Mouse (Mus musculus) neural tube, embryonic 14.5 days (tissue): ENCODE results near the gene Fus. TPM values are rescaled to one million over a fixed set of nuclear protein-coding genes. Genes with fewer than 3 reads are reported as not detected.
"Not testable (repeated sequence)": the region's sequence is repeated elsewhere in the genome, so short reads cannot be mapped to it uniquely, and the experiment has no call there.

Experiments used
- ATAC-seq: fragments of 200-750 bp; cut with Nextera tagmentation; 2 replicates; pipeline ENCODE4 v1.8.0; 2017; ENCODE audit warnings: low read depth, mild to moderate bottlenecking, moderate TSS enrichment, moderate library complexity
- H3K27ac ChIP-seq: fragments of 300-500 bp; sonication (generic); 2 replicates; pipeline ENCODE4 v1.5.1; 2014; ENCODE audit warnings: low read depth, mild to moderate bottlenecking, control low read depth, low read length, moderate library complexity, mixed read lengths
- H3K27me3 ChIP-seq: fragments of 300-500 bp; sonication (generic); 2 replicates; pipeline ENCODE4 v1.6.1; 2014; ENCODE audit warnings: low read length; ENCODE audit not compliant: control insufficient read depth, insufficient read depth
- H3K36me3 ChIP-seq: fragments of 300-500 bp; sonication (generic); 2 replicates; pipeline ENCODE4 v1.6.1; 2014; ENCODE audit warnings: low read length, mixed read lengths; ENCODE audit not compliant: control insufficient read depth, insufficient read depth
- H3K4me1 ChIP-seq: fragments of 300-500 bp; sonication (generic); 2 replicates; pipeline ENCODE4 v1.6.1; 2014; ENCODE audit warnings: low read length; ENCODE audit not compliant: control insufficient read depth, insufficient read depth
- H3K4me2 ChIP-seq: fragments of 300-500 bp; sonication (generic); 2 replicates; pipeline ENCODE4 v1.6.1; 2014; ENCODE audit warnings: mild to moderate bottlenecking, low read depth, low read length, control low read depth
- H3K4me3 ChIP-seq: fragments of 300-500 bp; sonication (generic); 2 replicates; pipeline ENCODE4 v1.5.1; 2014; ENCODE audit warnings: low read depth, low read length, control low read depth, mixed read lengths
- H3K9ac ChIP-seq: fragments of 300-500 bp; sonication (generic); replicated peaks from 2 replicates; pipeline ENCODE4 v1.6.1; 2014; ENCODE audit warnings: low read depth, mild to moderate bottlenecking, control low read depth, low read length, mixed read lengths
- H3K9me3 ChIP-seq: fragments of 300-500 bp; sonication (generic); 2 replicates; pipeline ENCODE4 v1.6.1; 2016; ENCODE audit warnings: low read length; ENCODE audit not compliant: control insufficient read depth
- WGBS: fragments of 180-500 bp; shearing (Covaris S2); extraction: QIAGEN DNeasy Blood & Tissue Kit; methylation state at CpG from one replicate; pipeline ENCODE4 v1.1.7; 2014; 5-methylcytosine and 5-hydroxymethylcytosine counted together
- polyA plus RNA-seq: library from polyadenylated mRNA; unstranded; fragments of >200 nt; fragmentation: Nextera tagmentation; extraction: Ambion mirVana; gene quantifications from 2 replicates; pipeline ENCODE4 v1.2.1, GENCODE M21; 2014

The Fus gene
- polyA plus RNA-seq, 1 experiment from 2014 or later, result 52.2 TPM

- Histone ChIP-seq H3K4me3 (peak overlapping the region; percentile 76), H3K27me3 (no peaks in the 10 kb centered on the region), H3K4me1 (peaks cover 3% of the 10 kb centered on the region; the same call in 1 of the 2 replicates), H3K4me2 (peak overlapping the region; percentile 88), H3K27ac (peak overlapping the region; percentile 81), H3K36me3 (no peaks in the 10 kb centered on the region), H3K9me3 (no peaks in the 10 kb centered on the region), H3K9ac (peak overlapping the region; percentile 75)
- 6% methylated on average over 32 of the region's 32 CpGs for WGBS
- peak; percentile 97 for ATAC-seq
These were observed 32.1 kb upstream of the Fus start for GRCm38 (mm10) chr7:127935028-127935722.

GRCm38 (mm10) chr7:127935748-127936159, 31.5 kb upstream of the Fus start:
- Histone ChIP-seq H3K4me1 (peaks cover 3% of the 10 kb centered on the region; the same call in 1 of the 2 replicates), H3K4me3 (peak overlapping the region; percentile 76), H3K9me3 (no peaks in the 10 kb centered on the region), H3K4me2 (peak overlapping the region; percentile 88), H3K36me3 (no peaks in the 10 kb centered on the region), H3K27me3 (no peaks in the 10 kb centered on the region), H3K27ac (peak overlapping the region; percentile 81), H3K9ac (peak overlapping the region; percentile 75)
- WGBS, result 2% methylated on average over 36 of the region's 38 CpGs
- ATAC-seq, result peak; percentile 65

- H3K27ac ChIP-seq, result peak overlapping the region; percentile 4; the same call in 1 of the 2 replicates
- ATAC-seq, result 0 out of 2 replicates have a peak, but pooled peaks have one; percentile 12
- H3K27me3 ChIP-seq, result no peaks in the 10 kb centered on the region
- peak overlapping the region; percentile 75 for H3K9ac ChIP-seq
- H3K9me3 ChIP-seq, result no peaks in the 10 kb centered on the region
- peak overlapping the region; percentile 76 for H3K4me3 ChIP-seq
- H3K36me3 ChIP-seq, result no peaks in the 10 kb centered on the region
- peak overlapping the region; percentile 88 for H3K4me2 ChIP-seq
- WGBS, result 54% methylated on average over 18 of the region's 18 CpGs
- peaks cover 3% of the 10 kb centered on the region; the same call in 1 of the 2 replicates for H3K4me1 ChIP-seq
These were observed 30.9 kb upstream of the Fus start for GRCm38 (mm10) chr7:127936216-127936884.

- not testable (repeated sequence) for H3K4me3 ChIP-seq, H3K9me3 ChIP-seq, H3K27me3 ChIP-seq, H3K9ac ChIP-seq, H3K4me1 ChIP-seq, H3K36me3 ChIP-seq, ATAC-seq, H3K27ac ChIP-seq, H3K4me2 ChIP-seq
- WGBS, result 67% methylated on average over 2 of the region's 2 CpGs
These were observed 25.2 kb upstream of the Fus start for GRCm38 (mm10) chr7:127942097-127942496.

- no peak for ATAC-seq
- Histone ChIP-seq H3K4me3 (no peak overlapping the region), H3K9me3 (no peaks in the 10 kb centered on the region), H3K4me1 (no peaks in the 10 kb centered on the region), H3K9ac (no peak overlapping the region), H3K27ac (no peak overlapping the region), H3K27me3 (peaks cover 9% of the 10 kb centered on the region), H3K36me3 (no peaks in the 10 kb centered on the region), H3K4me2 (no peak overlapping the region)
- WGBS, result 7% methylated on average over 23 of the region's 23 CpGs
These were observed 22.6 kb upstream of the Fus start for GRCm38 (mm10) chr7:127944614-127945013.

GRCm38 (mm10) chr7:127946470-127947023, 20.7 kb upstream of the Fus start, which contains the start of gene Prss36:
TSS of gene Prss36 (minus strand) at chr7:127946725.
- Histone ChIP-seq H3K9ac (no peak within 1 kb of the TSS), H3K4me1 (no peaks in the 10 kb centered on the region), H3K4me3 (no peak within 1 kb of the TSS), H3K4me2 (no peak within 1 kb of the TSS), H3K36me3 (no peaks in the 10 kb centered on the region), H3K27ac (no peak within 1 kb of the TSS), H3K9me3 (no peaks in the 10 kb centered on the region), H3K27me3 (peaks cover 9% of the 10 kb centered on the region)
- ATAC-seq, result no peak
- WGBS, result 92% methylated on average over 6 of the region's 6 CpGs

GRCm38 (mm10) chr7:127952864-127953581, 14.2 kb upstream of the Fus start:
- no peak overlapping the region for H3K27ac ChIP-seq
- no peaks in the 10 kb centered on the region for H3K36me3 ChIP-seq
- H3K9ac ChIP-seq, result no peak overlapping the region
- no peaks in the 10 kb centered on the region for H3K27me3 ChIP-seq
- H3K4me2 ChIP-seq, result no peak overlapping the region
- WGBS, result 44% methylated on average over 13 of the region's 13 CpGs
- no peaks in the 10 kb centered on the region for H3K9me3 ChIP-seq
- H3K4me3 ChIP-seq, result no peak overlapping the region
- H3K4me1 ChIP-seq, result no peaks in the 10 kb centered on the region
- no peak for ATAC-seq

GRCm38 (mm10) chr7:127959364-127959763, 7.9 kb upstream of the Fus start:
- Histone ChIP-seq H3K27ac (no peak overlapping the region), H3K36me3 (no peaks in the 10 kb centered on the region), H3K4me1 (no peaks in the 10 kb centered on the region), H3K27me3 (no peaks in the 10 kb centered on the region), H3K4me2 (no peak overlapping the region), H3K4me3 (no peak overlapping the region), H3K9ac (no peak overlapping the region), H3K9me3 (no peaks in the 10 kb centered on the region)
- WGBS, result 61% methylated on average over 5 of the region's 5 CpGs
- ATAC-seq, result no peak
